Mouse (Mus musculus) bone marrow macrophage, adult 2 months (primary cell): ENCODE results near the gene Sdhb.

Experiments used
- CTCF ChIP-seq: IDR thresholded peaks from 2 replicates; pipeline ENCODE4 v1.5.1; 2012; ENCODE audit warnings: low read depth, mild to moderate bottlenecking, low read length, moderate library complexity
- POLR2A ChIP-seq: IDR thresholded peaks from 2 replicates; pipeline ENCODE4 v1.6.1; 2012; ENCODE audit warnings: mild to moderate bottlenecking, low read depth, low read length, borderline replicate concordance

- TF ChIP-seq POLR2A (no peak), CTCF (no peak)
Measured at GRCm38 (mm10) chr4:141005983-141006382, 45.0 kb downstream of the Sdhb start.
